Mouse (Mus musculus): ENCODE results near the gene Tpst2. TPM values are rescaled to one million over a fixed set of nuclear protein-coding genes. Genes with fewer than 3 reads are reported as not detected.
A peak's percentile ranks its signal among the peaks of the same experiment; 100 is the strongest.

Gene Tpst2
- polyA plus RNA-seq, 1 experiment from 2014 or later, result 38.8 TPM

- no peak for ATAC-seq (ENCODE audit: low read depth)
- no peak overlapping the region for H3K4me3 ChIP-seq (ENCODE audit: low read depth, low read length)
- peaks cover 22% of the 10 kb centered on the region for H3K4me1 ChIP-seq (ENCODE audit: control insufficient read depth, low read depth, low read length)
- no peak overlapping the region for H3K27ac ChIP-seq (ENCODE audit: low read length)
- peaks cover 9% of the 10 kb centered on the region for H3K27me3 ChIP-seq (ENCODE audit: control insufficient read depth, insufficient read depth, low read depth, low read length)
- no peak overlapping the region for H3K9ac ChIP-seq (ENCODE audit: low read depth, low read length)
- 58% methylated on average over 3 of the region's 3 CpGs for WGBS (ENCODE audit: insufficient replicate concordance)
- H3K4me2 ChIP-seq (ENCODE audit: low read depth, low read length), result no peak overlapping the region
- H3K36me3 ChIP-seq (ENCODE audit: control insufficient read depth, insufficient read depth), result no peaks in the 10 kb centered on the region
- no peaks in the 10 kb centered on the region for H3K9me3 ChIP-seq (replicated peaks; ENCODE audit: control insufficient read depth, low read length)
These were observed 37.6 kb upstream of the Tpst2 start for GRCm38 (mm10) chr5:112238781-112239482.

DNA sequence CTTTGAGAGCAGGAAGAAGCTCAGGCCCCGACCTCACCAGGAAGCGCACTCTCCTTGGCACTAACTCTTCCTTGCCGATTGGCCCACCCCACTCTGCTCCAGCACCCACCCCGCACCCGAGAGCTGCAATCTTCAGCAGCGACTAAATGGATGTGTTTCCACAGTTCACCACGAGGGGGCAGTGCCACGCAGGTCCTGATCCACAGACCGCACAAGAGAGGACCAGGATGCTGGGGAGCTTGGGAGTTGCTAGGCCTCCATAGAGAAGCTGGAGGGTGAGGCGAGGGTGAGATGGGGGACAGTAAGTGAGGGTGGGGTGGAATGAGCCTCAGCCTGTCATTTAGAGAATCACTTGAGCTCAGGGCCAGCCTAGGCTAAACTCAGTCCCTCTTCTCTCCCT is 35.7 kb upstream of the Tpst2 start:
- no peaks in the 10 kb centered on the region for H3K36me3 ChIP-seq (ENCODE audit: control insufficient read depth, insufficient read depth)
- no peak overlapping the region for H3K4me3 ChIP-seq (ENCODE audit: low read depth, low read length)
- ATAC-seq (ENCODE audit: low read depth), result peak; percentile 20; the same call in 1 of the 2 replicates
- peaks cover 29% of the 10 kb centered on the region for H3K4me1 ChIP-seq (ENCODE audit: control insufficient read depth, low read depth, low read length)
- H3K4me2 ChIP-seq (ENCODE audit: low read depth, low read length), result peak overlapping the region; percentile 30; the same call in 1 of the 2 replicates
- under 1% methylated on average over 10 of the region's 10 CpGs for WGBS (ENCODE audit: insufficient replicate concordance)
- no peak overlapping the region for H3K9ac ChIP-seq (ENCODE audit: low read depth, low read length)
- peaks cover 9% of the 10 kb centered on the region for H3K27me3 ChIP-seq (ENCODE audit: control insufficient read depth, insufficient read depth, low read depth, low read length)
- H3K27ac ChIP-seq (ENCODE audit: low read length), result no peak overlapping the region
- no peaks in the 10 kb centered on the region for H3K9me3 ChIP-seq (replicated peaks; ENCODE audit: control insufficient read depth, low read length)

GRCm38 (mm10) chr5:112241849-112242248 is 34.6 kb upstream of the Tpst2 start:
- Histone ChIP-seq H3K9ac (ENCODE audit: low read depth, low read length) (no peak overlapping the region), H3K36me3 (ENCODE audit: control insufficient read depth, insufficient read depth) (no peaks in the 10 kb centered on the region), H3K27ac (ENCODE audit: low read length) (peak overlapping the region; percentile 13), H3K4me1 (ENCODE audit: control insufficient read depth, low read depth, low read length) (peaks cover 29% of the 10 kb centered on the region), H3K27me3 (ENCODE audit: control insufficient read depth, insufficient read depth, low read depth, low read length) (peaks cover 9% of the 10 kb centered on the region), H3K4me2 (ENCODE audit: low read depth, low read length) (no peak overlapping the region), H3K4me3 (ENCODE audit: low read depth, low read length) (no peak overlapping the region), H3K9me3 (replicated peaks; ENCODE audit: control insufficient read depth, low read length) (no peaks in the 10 kb centered on the region)
- no peak for ATAC-seq (ENCODE audit: low read depth)
- 37% methylated on average over 2 of the region's 2 CpGs for whole genome bisulfite sequencing (ENCODE audit: insufficient replicate concordance)

DNA sequence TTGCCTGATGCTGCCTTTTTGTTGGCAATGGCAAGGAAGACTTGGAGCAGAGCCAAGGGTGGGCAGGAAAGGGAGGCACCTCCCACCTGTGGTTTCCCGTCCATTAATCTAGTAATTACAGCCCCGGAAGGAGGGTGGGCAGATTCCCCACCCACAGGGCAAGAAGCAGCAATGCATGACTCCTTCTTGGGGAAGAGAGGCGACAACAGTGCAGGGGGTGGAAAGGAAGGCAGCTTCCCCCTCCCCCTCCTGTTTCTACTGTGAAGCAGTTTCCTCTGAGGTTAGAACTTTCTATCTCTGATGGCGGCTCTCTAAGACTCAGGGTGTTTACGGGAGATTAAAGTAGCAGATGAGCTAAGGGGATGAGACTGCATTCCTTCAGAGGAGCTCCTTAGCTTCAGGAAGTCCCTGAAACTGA is 34.1 kb upstream of the Tpst2 start:
- Histone ChIP-seq H3K27ac (ENCODE audit: low read length) (peak overlapping the region; percentile 13), H3K9ac (ENCODE audit: low read depth, low read length) (no peak overlapping the region), H3K4me1 (ENCODE audit: control insufficient read depth, low read depth, low read length) (peaks cover 29% of the 10 kb centered on the region)

DNA sequence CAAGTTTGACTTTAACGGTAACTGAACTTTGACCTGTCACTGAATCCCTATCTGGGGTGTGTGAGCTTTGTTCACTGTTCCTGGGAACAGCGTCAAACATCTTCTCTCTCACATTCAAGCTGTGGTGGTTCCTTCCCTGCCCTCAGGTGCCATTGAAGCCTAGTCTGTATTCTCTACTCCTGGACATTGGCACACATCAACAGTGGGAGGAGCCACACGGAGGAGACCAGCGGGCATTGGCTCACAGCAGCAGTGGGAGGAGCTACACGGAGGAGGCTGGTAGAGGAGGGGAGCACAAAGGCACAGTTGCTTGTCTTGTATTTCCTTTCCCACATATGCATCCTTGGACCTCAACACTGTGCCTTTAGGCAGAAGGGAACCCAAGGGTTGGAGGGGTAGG is 33.5 kb upstream of the Tpst2 start:
- no peak for ATAC-seq (ENCODE audit: low read depth)
- no peaks in the 10 kb centered on the region for H3K9me3 ChIP-seq (replicated peaks; ENCODE audit: control insufficient read depth, low read length)
- 51% methylated on average over 5 of the region's 5 CpGs for WGBS (ENCODE audit: insufficient replicate concordance)

More for the DNA sequence above, 34.1 kb upstream of the Tpst2 start:
- Histone ChIP-seq H3K36me3 (ENCODE audit: control insufficient read depth, insufficient read depth) (no peaks in the 10 kb centered on the region), H3K4me2 (ENCODE audit: low read depth, low read length) (no peak overlapping the region), H3K9me3 (replicated peaks; ENCODE audit: control insufficient read depth, low read length) (no peaks in the 10 kb centered on the region), H3K4me3 (ENCODE audit: low read depth, low read length) (no peak overlapping the region), H3K27me3 (ENCODE audit: control insufficient read depth, insufficient read depth, low read depth, low read length) (peaks cover 8% of the 10 kb centered on the region)
- peak; percentile 58 for ATAC-seq (ENCODE audit: low read depth)
- WGBS (ENCODE audit: insufficient replicate concordance), result 20% methylated on average over 5 of the region's 5 CpGs

DNA sequence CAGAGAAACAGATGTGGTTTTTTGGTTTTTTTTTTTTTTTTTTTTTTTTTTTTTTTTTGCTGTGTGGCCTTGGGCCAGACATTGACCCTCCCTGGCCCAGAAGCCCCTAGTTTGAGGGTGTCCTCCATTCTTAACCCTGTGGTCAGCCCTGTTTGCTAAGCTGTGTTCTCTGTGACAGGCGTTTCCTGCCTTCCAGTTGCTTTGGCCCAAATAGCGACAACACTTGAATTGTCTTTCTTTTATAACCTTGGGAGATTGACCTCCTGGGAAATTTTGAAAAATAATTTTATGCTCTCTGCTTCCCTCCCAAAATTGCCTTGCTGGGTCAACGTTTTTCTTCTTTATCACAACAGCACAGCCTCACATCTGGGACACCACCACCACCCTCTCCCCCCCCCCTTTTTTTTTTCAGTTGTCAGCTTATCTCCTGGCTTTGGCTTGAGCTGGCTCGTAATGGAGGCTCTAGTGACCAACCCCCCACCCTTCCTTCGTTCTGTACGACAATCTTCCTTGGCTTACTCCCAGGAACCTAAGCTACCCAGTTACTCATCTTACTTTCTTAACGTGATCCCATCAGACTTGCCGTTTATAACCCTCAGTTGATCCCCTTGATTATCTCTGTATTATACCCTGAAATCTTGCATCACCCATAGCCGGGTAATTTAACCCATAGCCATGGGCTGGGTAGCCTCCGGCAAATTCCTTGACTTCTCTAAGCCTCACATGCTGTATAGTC is 32.8 kb upstream of the Tpst2 start:
- Histone ChIP-seq H3K9ac (ENCODE audit: low read depth, low read length) (no peak overlapping the region), H3K4me2 (ENCODE audit: low read depth, low read length) (0 out of 2 replicates have a peak overlapping the region, but pooled peaks have one; percentile 2), H3K9me3 (replicated peaks; ENCODE audit: control insufficient read depth, low read length) (no peaks in the 10 kb centered on the region), H3K27ac (ENCODE audit: low read length) (peak overlapping the region; percentile 52; the same call in 1 of the 2 replicates), H3K36me3 (ENCODE audit: control insufficient read depth, insufficient read depth) (no peaks in the 10 kb centered on the region), H3K4me1 (ENCODE audit: control insufficient read depth, low read depth, low read length) (peaks cover 29% of the 10 kb centered on the region), H3K4me3 (ENCODE audit: low read depth, low read length) (no peak overlapping the region), H3K27me3 (ENCODE audit: control insufficient read depth, insufficient read depth, low read depth, low read length) (no peaks in the 10 kb centered on the region)
- ATAC-seq (ENCODE audit: low read depth), result peak; percentile 38; the same call in 1 of the 2 replicates
- 32% methylated on average over 10 of the region's 10 CpGs for WGBS (ENCODE audit: insufficient replicate concordance)

More for the DNA sequence above, 33.5 kb upstream of the Tpst2 start:
- no peak overlapping the region for H3K4me2 ChIP-seq (ENCODE audit: low read depth, low read length)
- peaks cover 29% of the 10 kb centered on the region for H3K4me1 ChIP-seq (ENCODE audit: control insufficient read depth, low read depth, low read length)
- no peaks in the 10 kb centered on the region for H3K36me3 ChIP-seq (ENCODE audit: control insufficient read depth, insufficient read depth)
- H3K4me3 ChIP-seq (ENCODE audit: low read depth, low read length), result no peak overlapping the region
- peak overlapping the region; percentile 16; the same call in 1 of the 2 replicates for H3K27ac ChIP-seq (ENCODE audit: low read length)
- peaks cover 3% of the 10 kb centered on the region for H3K27me3 ChIP-seq (ENCODE audit: control insufficient read depth, insufficient read depth, low read depth, low read length)
- no peak overlapping the region for H3K9ac ChIP-seq (ENCODE audit: low read depth, low read length)

GRCm38 (mm10) chr5:112244275-112244562 is 32.3 kb upstream of the Tpst2 start:
- peak; percentile 33; the same call in 1 of the 2 replicates for ATAC-seq (ENCODE audit: low read depth)
- H3K36me3 ChIP-seq (ENCODE audit: control insufficient read depth, insufficient read depth), result no peaks in the 10 kb centered on the region
- 39% methylated on average over 1 of the region's 1 CpGs for WGBS (ENCODE audit: insufficient replicate concordance)
- H3K27ac ChIP-seq (ENCODE audit: low read length), result peak overlapping the region; percentile 52; the same call in 1 of the 2 replicates
- H3K9ac ChIP-seq (ENCODE audit: low read depth, low read length), result no peak overlapping the region
- H3K4me2 ChIP-seq (ENCODE audit: low read depth, low read length), result no peak overlapping the region
- peaks cover 29% of the 10 kb centered on the region for H3K4me1 ChIP-seq (ENCODE audit: control insufficient read depth, low read depth, low read length)
- H3K9me3 ChIP-seq (replicated peaks; ENCODE audit: control insufficient read depth, low read length), result no peaks in the 10 kb centered on the region
- H3K4me3 ChIP-seq (ENCODE audit: low read depth, low read length), result no peak overlapping the region
- no peaks in the 10 kb centered on the region for H3K27me3 ChIP-seq (ENCODE audit: control insufficient read depth, insufficient read depth, low read depth, low read length)

- H3K4me3 ChIP-seq (ENCODE audit: low read depth, low read length), result no peak overlapping the region
- no peak overlapping the region for H3K9ac ChIP-seq (ENCODE audit: low read depth, low read length)
- WGBS (ENCODE audit: insufficient replicate concordance), result 60% methylated on average over 8 of the region's 8 CpGs
- H3K36me3 ChIP-seq (ENCODE audit: control insufficient read depth, insufficient read depth), result no peaks in the 10 kb centered on the region
- H3K4me1 ChIP-seq (ENCODE audit: control insufficient read depth, low read depth, low read length), result peaks cover 29% of the 10 kb centered on the region
- no peak overlapping the region for H3K27ac ChIP-seq (ENCODE audit: low read length)
- H3K4me2 ChIP-seq (ENCODE audit: low read depth, low read length), result no peak overlapping the region
- H3K27me3 ChIP-seq (ENCODE audit: control insufficient read depth, insufficient read depth, low read depth, low read length), result no peaks in the 10 kb centered on the region
- no peaks in the 10 kb centered on the region for H3K9me3 ChIP-seq (replicated peaks; ENCODE audit: control insufficient read depth, low read length)
- ATAC-seq (ENCODE audit: low read depth), result no peak
These were observed 31.4 kb upstream of the Tpst2 start for GRCm38 (mm10) chr5:112244890-112245615.

Data from liver, embryonic 16.5 days (tissue).